Mouse (Mus musculus): ENCODE measurements around the gene Baz2b. TPM values are rescaled to one million over a fixed set of nuclear protein-coding genes. Genes with fewer than 3 reads are reported as not detected.

Gene Baz2b
- polyA plus RNA-seq, 1 experiment from 2014 or later = 47.0 TPM

- H3K9me3 ChIP-seq = no peaks in the 10 kb centered on the region
- no peak overlapping the region for H3K4me3 ChIP-seq
- H3K27ac ChIP-seq = no peak overlapping the region
- no peaks in the 10 kb centered on the region for H3K27me3 ChIP-seq
- H3K36me3 ChIP-seq = no peaks in the 10 kb centered on the region
- no peak for ATAC-seq (ENCODE audit: insufficient number of reproducible peaks, low FRiP score, low TSS enrichment, low read depth)
- H3K4me2 ChIP-seq = no peak overlapping the region
- no peak overlapping the region for H3K9ac ChIP-seq
- WGBS = 42% methylated on average over 1 of the region's 1 CpGs
- no peaks in the 10 kb centered on the region for H3K4me1 ChIP-seq
Observed at GRCm38 (mm10) chr2:60196841-60197240, 12.8 kb downstream of the Baz2b start.

DNA sequence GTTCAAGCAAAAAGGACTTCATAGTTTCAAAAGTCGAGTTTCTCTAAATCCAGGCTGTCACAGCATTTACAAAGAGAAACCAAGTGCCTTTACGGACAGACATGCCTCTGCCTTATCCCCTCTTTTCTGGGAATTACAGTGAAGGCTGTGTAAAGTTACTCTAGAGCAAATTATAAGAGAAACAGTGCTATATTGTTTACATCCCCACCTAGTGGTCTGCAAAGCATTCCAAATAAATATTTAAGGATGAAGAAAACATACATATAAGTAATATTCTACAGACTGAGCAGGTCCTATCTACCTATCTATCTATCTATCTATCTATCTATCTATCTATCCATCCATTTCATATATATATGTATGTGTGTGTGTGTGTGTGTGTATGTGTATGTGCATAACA lies 27.9 kb downstream of the Baz2b start:
- no peaks in the 10 kb centered on the region for H3K4me1 ChIP-seq
- no peak for ATAC-seq (ENCODE audit: insufficient number of reproducible peaks, low FRiP score, low TSS enrichment, low read depth)
- H3K36me3 ChIP-seq = no peaks in the 10 kb centered on the region
- no peak overlapping the region for H3K4me2 ChIP-seq
- no peak overlapping the region for H3K9ac ChIP-seq
- H3K27me3 ChIP-seq = no peaks in the 10 kb centered on the region
- no peak overlapping the region for H3K27ac ChIP-seq
- no peak overlapping the region for H3K4me3 ChIP-seq
- H3K9me3 ChIP-seq = no peaks in the 10 kb centered on the region
- WGBS = 52% methylated on average over 2 of the region's 2 CpGs

- H3K9me3 ChIP-seq = no peaks in the 10 kb centered on the region
- 78% methylated on average over 3 of the region's 3 CpGs for WGBS
- no peaks in the 10 kb centered on the region for H3K27me3 ChIP-seq
Observed at GRCm38 (mm10) chr2:60177490-60177889, 32.1 kb downstream of the Baz2b start.

DNA sequence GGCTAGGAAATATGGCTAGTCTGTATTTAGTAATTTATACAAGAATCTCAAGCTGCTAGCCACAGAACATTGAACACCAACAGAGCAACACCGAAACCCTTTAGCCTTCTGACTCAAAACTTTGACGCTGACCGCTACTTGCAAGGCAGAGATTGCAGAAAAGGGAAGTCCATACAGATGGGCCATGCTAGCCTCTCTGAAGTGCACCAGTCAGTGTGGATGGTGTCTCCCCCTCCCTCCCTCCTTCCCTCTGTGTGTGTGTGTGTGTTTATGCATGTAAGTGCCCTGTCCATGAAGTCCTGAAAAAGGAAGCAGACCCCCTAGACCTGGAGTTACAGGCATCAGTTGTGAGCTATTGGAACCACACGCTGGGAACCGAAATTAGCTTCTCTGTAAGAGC lies 33.6 kb downstream of the Baz2b start:
- no peak overlapping the region for H3K9ac ChIP-seq
- no peaks in the 10 kb centered on the region for H3K27me3 ChIP-seq
- H3K4me1 ChIP-seq = peaks cover 9% of the 10 kb centered on the region
- no peak overlapping the region for H3K4me2 ChIP-seq
- no peak overlapping the region for H3K4me3 ChIP-seq
- no peaks in the 10 kb centered on the region for H3K36me3 ChIP-seq
- 82% methylated on average over 5 of the region's 5 CpGs for WGBS
- H3K27ac ChIP-seq = no peak overlapping the region
- no peaks in the 10 kb centered on the region for H3K9me3 ChIP-seq
- no peak for ATAC-seq (ENCODE audit: insufficient number of reproducible peaks, low FRiP score, low TSS enrichment, low read depth)

More at GRCm38 (mm10) chr2:60177490-60177889, 32.1 kb downstream of the Baz2b start:
- H3K4me3 ChIP-seq = no peak overlapping the region
- H3K4me1 ChIP-seq = peaks cover 5% of the 10 kb centered on the region; the same call in 1 of the 2 replicates
- no peak overlapping the region for H3K27ac ChIP-seq
- no peaks in the 10 kb centered on the region for H3K36me3 ChIP-seq
- no peak overlapping the region for H3K4me2 ChIP-seq
- no peak overlapping the region for H3K9ac ChIP-seq
- no peak for ATAC-seq (ENCODE audit: insufficient number of reproducible peaks, low FRiP score, low TSS enrichment, low read depth)

DNA sequence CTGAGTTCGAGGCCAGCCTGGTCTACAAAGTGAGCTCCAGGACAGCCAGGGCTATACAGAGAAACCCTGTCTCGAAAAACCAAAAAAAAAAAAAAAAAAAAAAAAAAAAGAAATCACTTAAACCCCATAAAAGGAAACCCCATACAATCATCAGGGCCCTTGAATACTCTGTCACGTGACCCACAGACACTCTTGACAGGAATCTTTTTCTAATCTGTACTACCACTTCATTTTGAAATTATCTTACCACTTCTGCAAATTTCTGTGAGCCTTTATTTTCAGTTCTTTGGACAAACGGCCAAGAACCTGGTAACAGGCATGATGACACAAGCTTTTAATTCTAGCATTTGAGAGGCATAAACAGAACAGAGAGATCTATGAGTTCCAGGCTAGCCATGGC lies 34.6 kb downstream of the Baz2b start:
- Histone ChIP-seq H3K27ac (no peak overlapping the region), H3K9me3 (no peaks in the 10 kb centered on the region), H3K4me3 (no peak overlapping the region), H3K9ac (no peak overlapping the region), H3K4me1 (peaks cover 9% of the 10 kb centered on the region), H3K36me3 (no peaks in the 10 kb centered on the region), H3K4me2 (no peak overlapping the region), H3K27me3 (no peaks in the 10 kb centered on the region)
- no peak for ATAC-seq (ENCODE audit: insufficient number of reproducible peaks, low FRiP score, low TSS enrichment, low read depth)
- WGBS = 90% methylated on average over 3 of the region's 4 CpGs

- no peaks in the 10 kb centered on the region for H3K36me3 ChIP-seq
- H3K4me2 ChIP-seq = no peak overlapping the region
- WGBS = 80% methylated on average over 4 of the region's 4 CpGs
- no peak overlapping the region for H3K4me3 ChIP-seq
- no peaks in the 10 kb centered on the region for H3K9me3 ChIP-seq
- ATAC-seq (ENCODE audit: insufficient number of reproducible peaks, low FRiP score, low TSS enrichment, low read depth) = no peak
- no peaks in the 10 kb centered on the region for H3K27me3 ChIP-seq
- H3K9ac ChIP-seq = no peak overlapping the region
- no peak overlapping the region for H3K27ac ChIP-seq
- H3K4me1 ChIP-seq = peaks cover 9% of the 10 kb centered on the region
Observed at GRCm38 (mm10) chr2:60173595-60173994, 36.0 kb downstream of the Baz2b start.

GRCm38 (mm10) chr2:60173190-60173589 lies 36.4 kb downstream of the Baz2b start:
- Histone ChIP-seq H3K4me2 (no peak overlapping the region), H3K9ac (no peak overlapping the region), H3K36me3 (no peaks in the 10 kb centered on the region), H3K4me3 (no peak overlapping the region), H3K9me3 (no peaks in the 10 kb centered on the region), H3K27me3 (no peaks in the 10 kb centered on the region), H3K27ac (no peak overlapping the region), H3K4me1 (peaks cover 9% of the 10 kb centered on the region)
- WGBS = 61% methylated on average over 3 of the region's 3 CpGs
- no peak for ATAC-seq (ENCODE audit: insufficient number of reproducible peaks, low FRiP score, low TSS enrichment, low read depth)

GRCm38 (mm10) chr2:60172531-60172914 lies 37.1 kb downstream of the Baz2b start:
- no peak overlapping the region for H3K4me3 ChIP-seq
- 69% methylated on average over 2 of the region's 2 CpGs for WGBS
- no peak overlapping the region for H3K27ac ChIP-seq
- H3K27me3 ChIP-seq = no peaks in the 10 kb centered on the region
- peaks cover 9% of the 10 kb centered on the region for H3K4me1 ChIP-seq
- H3K9me3 ChIP-seq = no peaks in the 10 kb centered on the region
- H3K4me2 ChIP-seq = no peak overlapping the region
- H3K9ac ChIP-seq = no peak overlapping the region
- H3K36me3 ChIP-seq = no peaks in the 10 kb centered on the region
- no peak for ATAC-seq (ENCODE audit: insufficient number of reproducible peaks, low FRiP score, low TSS enrichment, low read depth)

DNA sequence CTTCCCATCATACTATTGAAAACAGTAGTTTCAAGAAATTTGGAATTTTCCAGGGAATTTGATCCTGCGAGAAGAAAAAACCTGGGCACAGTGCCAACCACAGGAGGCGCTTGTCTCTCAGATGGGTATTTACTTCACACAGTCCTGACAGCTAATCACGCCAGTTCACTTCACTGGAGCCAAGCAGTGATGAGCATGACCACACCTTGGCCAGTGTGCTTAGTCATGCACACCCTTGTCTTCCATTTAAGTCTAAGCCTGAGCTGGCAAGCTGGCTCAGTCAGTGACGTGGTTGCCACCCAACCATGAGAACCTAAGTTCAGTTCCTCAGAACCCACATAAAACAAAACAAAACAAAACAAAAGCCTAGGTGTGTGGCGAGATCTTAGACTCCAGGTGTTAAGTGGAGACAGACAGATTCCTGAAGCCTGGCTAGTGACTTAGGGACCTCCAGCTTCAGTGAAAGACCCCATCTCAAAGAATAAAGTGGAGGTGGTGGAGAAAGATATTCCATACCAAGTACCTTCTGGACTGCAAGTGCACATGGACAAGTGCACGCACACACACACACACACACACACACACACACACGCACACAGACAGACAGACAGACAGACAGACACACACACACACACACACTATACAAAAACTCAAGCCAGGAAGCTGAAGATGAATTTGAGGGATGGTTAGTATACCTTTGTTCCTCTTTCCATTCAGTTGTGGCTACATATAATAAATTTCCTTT lies 37.7 kb downstream of the Baz2b start:
- ATAC-seq (ENCODE audit: insufficient number of reproducible peaks, low FRiP score, low TSS enrichment, low read depth) = no peak
- Histone ChIP-seq H3K36me3 (no peaks in the 10 kb centered on the region), H3K4me2 (no peak overlapping the region), H3K9me3 (no peaks in the 10 kb centered on the region), H3K4me3 (no peak overlapping the region), H3K27ac (no peak overlapping the region), H3K9ac (no peak overlapping the region), H3K27me3 (no peaks in the 10 kb centered on the region), H3K4me1 (peaks cover 9% of the 10 kb centered on the region)
- 57% methylated on average over 7 of the region's 7 CpGs for WGBS

DNA sequence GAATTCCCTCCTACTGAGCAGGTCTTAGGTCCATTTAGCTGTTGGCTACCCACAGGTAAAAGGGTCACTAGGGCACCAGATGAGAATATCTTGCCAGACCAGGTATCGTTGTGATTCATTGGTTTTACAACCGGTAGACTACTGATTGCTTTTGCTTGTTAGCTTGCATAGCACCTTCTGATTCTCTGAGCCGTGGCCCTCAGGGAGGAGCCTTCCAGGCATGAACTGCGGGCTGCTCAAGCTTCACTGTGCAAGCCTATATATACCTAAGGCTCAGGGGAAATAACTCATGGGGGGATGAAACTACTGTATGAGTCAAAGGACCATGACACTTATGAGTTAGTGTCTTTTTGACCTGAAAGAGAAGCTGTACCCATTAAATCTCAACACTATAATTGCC lies 42.8 kb downstream of the Baz2b start:
- no peak overlapping the region for H3K27ac ChIP-seq
- peaks cover 2% of the 10 kb centered on the region; the same call in 1 of the 2 replicates for H3K4me1 ChIP-seq
- no peaks in the 10 kb centered on the region for H3K36me3 ChIP-seq
- no peak overlapping the region for H3K4me2 ChIP-seq
- H3K9ac ChIP-seq = no peak overlapping the region
- H3K9me3 ChIP-seq = no peaks in the 10 kb centered on the region
- no peaks in the 10 kb centered on the region for H3K27me3 ChIP-seq
- ATAC-seq (ENCODE audit: insufficient number of reproducible peaks, low FRiP score, low TSS enrichment, low read depth) = no peak
- H3K4me3 ChIP-seq = no peak overlapping the region
- WGBS = 77% methylated on average over 4 of the region's 4 CpGs

GRCm38 (mm10) chr2:60165679-60166078 lies 44.0 kb downstream of the Baz2b start:
- WGBS = 92% methylated on average over 11 of the region's 11 CpGs
- Histone ChIP-seq H3K9ac (no peak overlapping the region), H3K4me3 (no peak overlapping the region), H3K36me3 (no peaks in the 10 kb centered on the region), H3K27ac (no peak overlapping the region), H3K9me3 (no peaks in the 10 kb centered on the region), H3K4me1 (no peaks in the 10 kb centered on the region), H3K27me3 (no peaks in the 10 kb centered on the region), H3K4me2 (no peak overlapping the region)
- no peak for ATAC-seq (ENCODE audit: insufficient number of reproducible peaks, low FRiP score, low TSS enrichment, low read depth)

- 75% methylated on average over 2 of the region's 2 CpGs for WGBS
- Histone ChIP-seq H3K36me3 (no peaks in the 10 kb centered on the region), H3K4me3 (no peak overlapping the region)
Observed at GRCm38 (mm10) chr2:60163744-60164143, 45.9 kb downstream of the Baz2b start.

GRCm38 (mm10) chr2:60152481-60152880 lies 57.2 kb downstream of the Baz2b start:
- H3K4me3 ChIP-seq = no peak overlapping the region
- H3K27me3 ChIP-seq = no peaks in the 10 kb centered on the region
- WGBS = 74% methylated on average over 2 of the region's 2 CpGs
- H3K9ac ChIP-seq = no peak overlapping the region
- no peaks in the 10 kb centered on the region for H3K9me3 ChIP-seq
- ATAC-seq (ENCODE audit: insufficient number of reproducible peaks, low FRiP score, low TSS enrichment, low read depth) = no peak
- H3K4me2 ChIP-seq = no peak overlapping the region
- H3K27ac ChIP-seq = no peak overlapping the region
- no peaks in the 10 kb centered on the region for H3K36me3 ChIP-seq
- H3K4me1 ChIP-seq = no peaks in the 10 kb centered on the region

More at GRCm38 (mm10) chr2:60163744-60164143, 45.9 kb downstream of the Baz2b start:
- Histone ChIP-seq H3K27me3 (no peaks in the 10 kb centered on the region), H3K4me1 (no peaks in the 10 kb centered on the region), H3K9me3 (no peaks in the 10 kb centered on the region), H3K9ac (no peak overlapping the region), H3K4me2 (no peak overlapping the region), H3K27ac (no peak overlapping the region)
- no peak for ATAC-seq (ENCODE audit: insufficient number of reproducible peaks, low FRiP score, low TSS enrichment, low read depth)

All from limb, embryonic 15.5 days (tissue).